Mouse (Mus musculus): ENCODE measurements at regions not wholly inside any gene's neighbourhood (a gene's known extent, or its start where the extent isn't known, plus 50 kb on each side); places are given as distances from the start of the nearest gene placed in this dataset.

DNA sequence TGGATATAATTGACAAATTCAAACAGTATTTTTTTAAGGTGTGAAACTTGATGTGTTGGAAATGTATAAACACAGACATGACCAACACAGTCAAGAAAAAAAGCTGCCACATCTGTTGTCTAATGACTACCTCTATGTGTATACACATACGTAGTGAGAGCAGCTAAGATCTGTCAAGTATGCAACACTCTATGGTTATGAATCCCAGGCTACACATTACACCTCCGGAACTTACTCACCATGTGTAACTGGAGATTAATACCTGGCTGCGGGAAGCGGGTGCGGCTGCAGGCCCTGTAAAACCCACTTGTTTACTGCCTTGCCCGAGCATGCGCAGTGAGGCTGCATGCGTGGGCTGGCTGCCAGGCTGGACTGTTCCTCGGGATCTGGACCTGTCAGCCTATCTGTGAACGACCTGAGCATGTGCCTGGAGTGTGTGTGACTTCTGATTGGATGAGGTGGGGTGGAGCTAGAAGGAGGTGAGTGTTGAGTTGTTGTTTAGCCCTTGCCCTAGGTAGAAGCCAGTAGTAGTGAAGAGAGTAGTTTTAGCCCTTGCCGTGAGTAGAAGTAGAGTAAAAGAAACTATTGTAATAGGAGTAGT, 211.1 kb downstream of the Sp3 start:
- no peak for DNase-seq

DNA sequence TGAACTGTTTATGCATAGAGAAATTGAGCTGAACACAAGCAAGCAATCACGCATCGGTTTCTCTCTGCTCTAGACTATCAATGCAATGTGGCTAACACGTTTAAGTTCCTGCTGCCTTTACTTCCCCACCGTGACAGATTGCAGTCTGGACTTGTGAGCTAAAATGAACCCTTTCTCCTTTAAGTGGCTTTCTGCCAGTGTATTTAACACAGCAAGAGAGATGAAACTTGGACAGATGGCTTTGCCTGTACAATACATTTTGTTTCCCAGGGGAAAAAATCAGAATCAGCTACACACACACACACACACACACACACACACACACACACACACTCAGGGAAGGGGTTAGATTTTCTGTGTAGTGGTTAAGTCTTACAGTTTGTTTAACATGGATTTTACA, 206.8 kb downstream of the Sp3 start:
- DNase-seq, result no peak

DNA sequence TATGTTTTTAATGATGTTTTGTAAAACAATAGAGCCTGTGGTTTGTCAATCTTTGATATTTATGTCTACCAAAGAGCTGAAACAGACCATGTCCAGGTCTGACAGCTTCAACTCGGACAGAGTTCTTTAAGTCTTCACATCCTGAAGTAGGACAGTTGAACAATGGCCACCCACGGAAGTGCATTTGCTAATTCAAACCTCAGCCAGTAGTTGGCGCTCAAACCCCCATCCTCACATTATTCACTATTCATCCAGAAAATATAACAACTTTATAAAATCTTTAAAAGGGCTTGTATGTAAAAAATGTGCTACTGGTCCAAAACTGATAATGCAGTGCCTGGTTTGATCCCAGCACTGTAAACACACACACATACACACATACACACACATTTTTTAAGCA, 202.9 kb downstream of the Sp3 start:
- peak; percentile 27 for DNase-seq

DNA sequence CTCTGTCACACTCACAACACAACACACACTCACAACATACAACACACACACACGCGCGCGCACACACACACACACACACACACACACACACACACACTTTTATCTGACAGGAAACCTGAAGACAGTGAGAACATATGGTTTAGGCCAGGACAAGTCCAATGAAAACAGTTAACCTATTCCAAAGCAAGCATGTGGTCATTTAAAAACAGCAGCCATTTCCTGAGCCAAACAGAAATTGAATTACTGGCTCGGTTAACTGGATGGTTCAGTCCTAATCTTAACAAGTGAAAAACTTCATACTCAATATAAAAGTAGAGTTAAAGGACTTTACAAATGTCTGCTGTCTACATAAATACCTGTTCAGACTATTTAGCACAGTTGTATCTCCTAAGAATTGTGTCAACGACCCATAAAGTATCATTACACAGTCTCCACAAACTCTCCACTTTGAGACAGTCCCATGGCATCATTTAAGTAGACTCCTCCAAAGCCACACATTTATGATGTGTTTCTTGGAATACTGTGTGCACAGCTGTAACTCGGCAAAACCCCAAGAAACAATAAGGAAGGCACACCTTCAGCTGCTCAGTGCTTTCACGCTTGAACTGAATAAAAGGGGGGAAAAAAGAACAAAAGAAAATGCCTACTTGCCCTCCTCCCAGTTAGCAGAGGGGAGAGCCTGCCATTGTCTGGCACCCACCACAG, 202.3 kb downstream of the Sp3 start:
- no peak for DNase-seq

DNA sequence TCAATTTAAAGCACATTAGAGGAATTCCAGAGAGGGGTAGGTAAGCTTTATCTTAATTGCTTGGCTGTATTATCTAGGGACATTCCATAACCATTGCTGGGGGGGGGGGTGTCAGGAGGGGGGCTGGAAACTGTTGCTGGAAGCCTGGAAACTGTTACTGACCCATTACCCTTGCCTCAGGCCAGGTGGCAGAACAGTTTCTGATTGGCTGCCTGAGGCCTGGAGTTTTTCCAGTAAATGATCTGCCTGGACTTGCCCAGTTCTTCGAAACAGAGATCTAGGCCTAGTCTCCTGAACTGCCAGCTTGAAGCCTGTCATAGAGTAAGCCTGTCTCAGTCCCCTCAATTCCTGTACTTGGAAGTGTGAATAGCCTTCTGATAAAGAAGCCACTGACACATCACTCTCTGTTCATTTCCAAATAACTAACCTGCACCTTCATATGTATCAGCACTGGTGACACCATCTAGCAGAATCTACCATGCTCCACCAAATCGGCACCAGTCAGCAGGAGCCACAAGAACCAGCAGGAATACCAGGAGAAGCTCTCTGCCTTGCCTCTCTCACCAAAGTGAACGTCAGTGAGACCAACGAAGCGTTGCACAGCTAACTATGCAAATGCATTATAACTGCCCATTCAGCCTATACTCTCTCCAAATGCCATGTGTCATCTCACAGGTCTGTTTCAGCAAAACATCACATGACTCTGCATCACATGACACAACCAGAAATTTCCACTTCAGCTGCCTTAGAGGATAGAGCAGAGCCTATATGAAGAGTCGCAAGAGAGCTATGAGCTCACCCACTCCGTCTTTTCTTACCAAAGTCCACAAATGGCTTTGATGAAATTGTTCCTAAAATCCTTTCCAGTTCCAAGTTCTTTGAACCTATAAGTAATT, 200.7 kb downstream of the Sp3 start:
- DNase-seq, result no peak

DNA sequence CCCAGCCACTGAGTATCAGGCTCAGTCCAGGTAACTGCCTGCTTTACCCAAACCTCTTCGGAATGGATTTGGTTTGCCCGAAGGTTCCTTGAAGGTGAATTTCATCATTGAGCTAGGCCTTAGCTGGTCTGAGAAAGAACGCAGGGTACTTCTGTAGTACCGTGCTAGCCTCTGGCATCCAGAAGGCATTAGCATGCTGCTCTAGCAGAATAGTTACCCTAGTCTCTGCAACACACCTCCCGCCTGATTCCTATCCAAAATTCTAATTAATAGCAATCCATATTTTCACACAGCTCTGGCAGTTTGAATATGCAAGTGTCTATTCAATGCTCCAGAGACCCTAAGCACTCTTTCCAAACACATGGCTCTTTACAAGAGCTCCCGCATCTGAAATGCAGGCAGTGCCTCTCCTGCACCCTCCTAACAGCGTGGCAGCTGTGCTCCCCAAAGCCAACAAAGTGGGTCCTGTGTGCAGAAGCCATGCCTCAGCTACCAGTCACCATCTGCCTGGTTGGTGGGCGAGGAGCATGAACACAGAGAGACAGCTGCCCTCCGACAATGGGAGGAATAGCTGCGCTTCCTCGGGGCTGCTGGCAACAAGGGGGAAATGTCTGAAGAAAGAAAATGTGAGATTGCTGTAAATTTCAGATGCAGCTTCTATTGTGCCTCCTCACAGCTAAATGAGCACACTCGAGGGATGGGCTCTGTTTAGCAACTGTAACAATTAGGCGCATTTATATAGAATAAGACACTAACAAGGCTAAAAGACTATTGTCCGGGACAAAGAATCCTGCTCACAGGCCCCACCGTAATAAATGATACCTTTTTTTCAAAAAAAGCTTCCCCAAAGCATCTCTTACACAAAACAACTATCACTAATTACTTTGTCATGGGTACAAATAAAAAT, 198.6 kb downstream of the Sp3 start:
- DNase-seq, result no peak

DNA sequence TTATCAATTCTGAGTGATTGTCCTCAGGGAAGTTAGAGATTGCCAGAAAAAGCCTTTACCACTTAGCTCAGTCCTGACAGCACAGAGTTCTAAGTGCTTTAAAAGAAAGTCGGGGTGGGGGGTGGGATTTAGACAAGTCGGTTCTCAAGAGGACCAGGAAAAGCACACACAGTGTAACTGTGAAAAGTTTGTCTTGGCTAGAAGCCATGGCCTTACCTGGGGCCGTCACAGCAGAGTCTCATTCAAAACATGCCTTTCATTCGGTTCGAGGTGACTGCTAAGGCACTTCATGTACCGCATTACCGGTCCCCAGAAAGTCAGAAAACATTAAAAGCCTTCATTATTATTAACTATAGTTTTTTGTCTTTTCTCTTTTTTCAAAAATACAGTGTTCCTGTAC, 197.9 kb downstream of the Sp3 start:
- peak; percentile 28 for DNase-seq

DNA sequence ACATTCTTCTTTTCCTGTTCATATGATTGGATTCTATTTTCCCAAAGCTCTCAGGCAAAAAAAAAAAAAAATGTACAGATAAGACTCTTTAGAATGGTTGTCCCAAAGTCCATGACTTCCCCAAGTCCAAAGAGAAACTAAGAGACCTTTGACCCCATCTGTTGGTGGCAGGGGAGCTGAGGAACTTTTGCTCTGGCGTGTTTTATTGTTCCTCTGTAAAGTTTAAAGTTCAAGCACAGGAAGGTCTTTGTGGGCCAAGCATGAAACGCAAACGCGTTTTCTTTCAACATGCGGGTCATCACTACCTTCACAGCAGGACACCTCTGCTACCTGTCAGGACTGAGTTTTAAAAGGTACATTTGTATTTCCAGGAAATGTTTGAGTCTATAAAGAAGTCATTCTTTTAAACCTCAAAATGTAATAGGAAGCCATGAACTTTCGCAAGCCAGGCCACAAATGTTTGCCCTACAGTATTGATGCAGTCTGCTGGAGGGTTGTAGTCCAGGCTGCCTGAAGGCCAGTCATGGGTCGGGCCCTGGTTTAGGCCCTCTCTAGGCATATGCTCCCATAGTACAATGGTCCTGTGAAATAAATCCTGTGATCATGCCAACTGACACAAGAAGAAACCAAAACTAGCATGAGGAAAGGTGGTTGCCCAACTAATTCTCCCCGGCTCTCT, 194.7 kb downstream of the Sp3 start:
- DNase-seq, result no peak

DNA sequence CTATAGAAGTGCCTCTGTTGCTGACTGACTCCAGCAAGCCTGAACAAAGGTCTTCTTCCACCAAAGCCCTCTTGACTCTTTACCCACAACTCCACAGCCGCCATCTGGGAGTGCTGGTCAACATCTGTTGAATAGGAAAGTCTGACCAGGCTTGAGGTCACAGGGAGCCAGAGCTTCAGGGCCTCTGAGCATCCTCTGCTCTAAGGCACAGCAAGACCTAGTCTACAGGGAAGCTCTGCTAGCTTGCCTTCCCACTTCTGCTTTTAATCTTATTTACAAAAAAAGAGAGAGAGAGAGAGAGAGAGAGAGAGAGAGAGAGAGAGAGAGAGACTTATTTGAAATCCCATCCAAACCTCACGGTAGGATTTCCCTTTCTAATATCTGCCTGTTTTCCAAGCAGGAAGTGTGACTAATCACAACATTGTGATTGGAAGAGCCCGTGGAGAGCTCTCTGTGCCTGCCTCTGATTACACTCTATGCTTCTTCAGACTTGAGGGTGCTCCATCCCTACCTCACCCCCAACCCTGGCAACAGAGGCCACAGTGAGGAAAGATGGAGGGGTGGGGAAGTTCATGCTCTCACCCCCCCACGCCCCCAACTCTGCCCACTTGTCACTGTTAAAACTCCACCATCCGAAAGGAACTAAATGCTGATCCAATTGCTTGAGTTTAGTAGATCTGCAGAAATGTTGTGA, 194.1 kb downstream of the Sp3 start:
- no peak for DNase-seq

DNA sequence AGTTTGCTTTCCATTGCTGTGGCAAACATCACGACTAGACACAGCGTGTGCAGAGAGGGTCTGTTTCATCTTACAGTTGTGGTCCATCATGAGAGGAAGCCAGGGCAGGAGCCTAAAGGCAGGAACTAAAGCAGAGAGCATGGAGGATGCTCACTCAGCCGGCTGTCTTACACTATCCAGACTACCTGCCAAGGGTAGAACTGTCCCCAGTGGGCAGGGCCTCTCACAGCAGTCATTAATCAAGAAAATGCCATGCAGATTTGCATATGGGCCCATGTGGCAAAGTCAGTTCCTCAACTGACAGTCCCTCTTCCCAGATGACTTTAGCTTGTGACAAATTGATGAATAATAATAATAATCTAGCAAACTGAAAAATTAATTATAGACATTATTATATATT, 192.6 kb downstream of the Sp3 start:
- DNase-seq, result no peak

DNA sequence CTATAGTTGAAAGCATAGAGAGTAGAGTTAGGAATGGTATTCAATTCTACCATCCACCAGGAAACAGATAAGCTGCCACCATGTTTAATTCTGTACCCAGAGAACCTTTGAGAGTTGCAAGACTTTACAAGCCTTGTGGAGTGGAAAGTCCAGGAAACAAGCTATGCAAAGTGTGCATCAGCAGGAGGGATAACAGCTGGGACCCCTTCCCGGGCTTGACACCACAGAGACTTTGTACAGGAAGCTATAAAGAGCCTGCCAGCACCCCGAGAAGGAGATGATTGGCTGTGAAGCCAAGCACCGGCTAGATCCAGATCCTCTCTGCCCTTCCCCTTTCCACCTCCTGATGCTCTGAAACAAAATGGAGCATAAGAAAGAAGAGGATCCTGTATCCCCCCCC, 188.8 kb downstream of the Sp3 start:
- DNase-seq, result no peak

DNA sequence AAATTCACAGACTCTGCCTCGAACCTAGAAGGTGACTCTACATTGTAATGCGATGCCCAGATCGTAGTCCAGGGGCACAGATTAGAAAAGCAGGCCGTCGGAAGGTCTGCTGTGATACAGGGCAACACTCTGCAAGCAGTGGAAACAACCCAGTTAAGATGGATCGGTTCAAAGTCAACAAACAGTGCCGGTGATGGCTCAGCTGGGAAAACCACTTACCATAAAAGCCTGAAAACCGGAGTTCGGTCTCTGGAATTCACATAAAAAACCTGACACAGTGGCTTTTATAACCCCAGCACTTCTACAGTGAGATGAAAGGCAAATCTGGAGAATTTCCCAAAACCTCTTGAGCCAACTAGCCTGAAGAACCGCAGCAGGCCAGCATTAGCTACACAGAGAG, 186.8 kb downstream of the Sp3 start:
- no peak for DNase-seq

DNA sequence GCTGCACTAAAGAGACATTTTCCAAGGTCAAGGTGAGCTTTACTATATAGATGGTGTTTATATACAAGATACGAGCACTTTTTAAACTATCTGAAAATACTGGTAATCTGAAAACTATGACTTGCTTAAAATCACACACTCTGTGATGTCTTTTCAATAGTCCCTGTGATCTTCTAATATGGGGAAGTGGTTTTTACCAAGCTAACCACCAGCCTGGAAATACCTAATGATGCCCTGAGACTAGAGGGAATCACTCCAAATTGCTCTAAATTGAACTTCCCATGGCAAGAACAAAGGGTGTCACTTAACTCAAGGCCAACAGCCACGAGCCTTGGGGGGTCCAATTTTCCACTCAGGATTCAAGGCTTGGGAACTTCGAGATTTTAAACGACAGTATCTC, 185.7 kb downstream of the Sp3 start:
- no peak for DNase-seq

DNA sequence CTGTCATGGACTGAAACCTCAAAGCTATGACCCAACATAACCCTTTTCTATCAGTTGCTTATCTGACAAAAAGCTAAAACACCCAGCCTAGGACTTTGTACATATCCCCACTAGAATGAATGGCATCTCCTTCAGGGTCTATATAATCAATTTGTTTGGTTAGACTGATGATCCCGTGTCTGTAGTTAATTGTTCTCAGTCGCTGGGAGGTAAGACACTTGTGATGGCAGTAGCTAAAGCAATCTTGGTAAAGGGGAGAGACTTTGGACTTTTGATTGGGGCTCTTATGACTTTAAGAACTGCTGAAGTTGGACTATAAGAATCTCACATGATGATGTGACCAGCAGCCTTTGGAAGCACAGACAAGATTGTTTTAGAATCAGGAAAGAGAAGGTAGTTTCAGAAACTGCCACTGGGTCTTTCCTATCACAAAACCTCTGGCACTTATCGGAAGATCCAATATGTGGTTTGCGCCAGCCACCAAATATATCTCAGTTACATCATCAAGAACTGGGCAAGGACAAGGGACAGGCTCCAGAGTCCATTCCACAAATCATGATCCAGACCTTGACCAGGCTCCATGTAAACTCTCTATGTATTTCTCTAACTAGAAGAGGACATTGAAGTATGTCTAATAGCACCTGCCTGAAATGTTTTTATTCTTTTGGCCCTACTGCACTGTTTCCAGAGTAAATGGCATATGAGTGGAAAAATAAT, 183.1 kb downstream of the Sp3 start:
- DNase-seq, result no peak

DNA sequence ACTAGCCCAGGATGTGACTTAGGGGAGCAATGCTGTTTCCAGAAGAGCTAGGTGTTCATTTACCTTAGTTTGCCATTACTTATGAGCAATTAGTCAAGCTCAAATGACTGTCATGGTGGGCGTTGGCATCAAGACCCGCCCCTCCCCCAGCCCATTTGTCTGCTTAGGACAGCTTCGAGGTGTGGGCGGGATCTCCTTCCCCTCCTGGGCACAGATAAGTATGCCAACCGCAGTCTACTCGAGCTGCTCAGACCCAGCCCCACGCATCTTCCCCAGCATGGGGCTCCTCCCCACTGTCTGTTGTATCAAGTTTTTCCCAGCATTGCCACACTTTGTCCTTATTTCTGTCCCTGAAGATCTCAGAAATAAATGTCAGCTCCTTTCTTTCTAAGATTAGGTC, 179.6 kb downstream of the Sp3 start:
- no peak for DNase-seq

DNA sequence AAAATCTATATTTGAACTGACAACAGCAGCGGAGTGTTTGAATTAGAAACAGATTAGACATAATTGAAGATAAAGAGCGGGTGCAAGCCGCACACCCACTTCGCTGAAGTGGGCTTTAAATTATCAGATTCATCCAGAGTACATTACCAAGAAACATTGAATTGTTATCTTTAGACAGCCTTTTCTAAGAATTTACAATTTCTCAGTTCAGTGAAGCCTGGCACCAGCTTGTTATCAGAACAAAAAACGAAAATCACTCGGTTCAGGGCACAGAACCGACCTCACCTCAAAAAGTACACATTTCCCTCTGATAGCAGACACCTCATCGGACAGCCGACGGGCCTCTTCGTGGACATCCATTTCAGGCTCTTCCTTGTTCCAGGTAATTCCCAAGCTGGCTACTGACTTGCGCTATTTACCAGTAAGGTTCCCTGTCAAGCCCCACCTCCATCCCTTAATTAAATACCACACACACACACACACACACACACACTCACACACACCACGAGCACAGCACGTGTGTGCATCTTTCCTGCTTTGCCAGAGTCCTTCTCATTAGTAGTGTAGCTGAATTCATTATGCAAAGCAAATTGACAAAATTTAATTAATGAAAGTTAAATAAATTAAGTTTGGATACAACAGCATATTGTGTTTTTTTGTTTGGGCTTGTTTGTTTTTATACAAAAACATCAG, 166.8 kb downstream of the Sp3 start:
- DNase-seq, result no peak

DNA sequence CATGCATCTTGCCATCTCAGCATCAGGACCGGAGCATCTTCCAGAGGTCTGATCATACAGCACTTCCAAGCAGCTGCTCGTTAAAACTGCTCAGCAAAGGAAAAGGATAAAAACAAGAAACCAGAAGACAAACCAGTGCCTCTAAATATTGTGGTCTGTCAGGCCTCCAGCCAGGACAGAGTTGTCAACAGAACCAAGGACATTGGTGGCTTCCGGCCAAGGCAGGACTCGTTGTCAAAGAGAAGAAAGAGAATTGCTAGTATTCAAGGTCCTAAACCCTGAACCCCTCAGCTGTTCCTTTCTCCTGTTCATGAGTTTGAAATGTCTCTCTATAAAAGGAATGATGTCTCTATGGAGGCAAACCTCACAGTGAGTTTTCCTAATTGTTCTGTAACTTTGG, 155.0 kb downstream of the Sp3 start:
- peak; percentile 30 for DNase-seq

DNA sequence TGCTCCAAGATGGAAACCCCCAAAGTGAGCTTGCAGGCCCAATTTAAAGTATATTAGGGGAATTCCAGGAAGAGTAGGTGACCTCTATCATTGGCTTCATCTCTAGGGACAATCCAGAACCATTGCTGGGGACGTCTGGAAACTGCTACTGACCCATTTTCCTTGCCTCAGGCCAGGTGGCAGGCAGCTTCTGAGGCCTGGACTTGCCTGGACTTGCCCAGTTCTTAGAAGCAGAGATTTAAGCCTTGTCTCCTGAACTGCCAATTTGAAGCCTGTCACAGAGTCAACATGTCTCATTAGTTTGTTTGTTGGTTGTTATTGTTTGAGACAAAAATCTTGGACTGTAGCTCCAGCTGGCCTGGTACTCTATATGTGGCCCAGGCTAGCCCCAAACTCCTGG, 151.1 kb downstream of the Sp3 start:
- DNase-seq, result no peak

DNA sequence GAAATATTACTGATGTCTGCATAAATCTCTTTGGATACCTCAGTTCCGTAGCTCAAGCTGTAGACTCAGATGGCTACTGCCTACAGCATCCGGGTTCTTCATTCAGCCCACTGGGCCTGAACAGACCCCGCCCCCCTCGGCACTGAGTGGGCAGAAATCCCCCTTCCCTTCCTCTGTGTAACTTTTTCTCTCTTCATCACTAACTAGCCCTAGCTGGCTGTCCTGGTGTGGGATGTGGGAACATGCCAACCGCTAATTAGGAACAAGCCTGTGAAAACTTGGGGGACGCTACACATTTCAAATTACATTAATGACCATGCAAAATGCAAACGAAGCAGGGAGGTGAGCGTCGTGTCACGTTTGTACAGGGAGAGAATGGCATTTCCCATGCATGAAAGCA, 147.5 kb downstream of the Sp3 start:
- DNase-seq, result no peak

DNA sequence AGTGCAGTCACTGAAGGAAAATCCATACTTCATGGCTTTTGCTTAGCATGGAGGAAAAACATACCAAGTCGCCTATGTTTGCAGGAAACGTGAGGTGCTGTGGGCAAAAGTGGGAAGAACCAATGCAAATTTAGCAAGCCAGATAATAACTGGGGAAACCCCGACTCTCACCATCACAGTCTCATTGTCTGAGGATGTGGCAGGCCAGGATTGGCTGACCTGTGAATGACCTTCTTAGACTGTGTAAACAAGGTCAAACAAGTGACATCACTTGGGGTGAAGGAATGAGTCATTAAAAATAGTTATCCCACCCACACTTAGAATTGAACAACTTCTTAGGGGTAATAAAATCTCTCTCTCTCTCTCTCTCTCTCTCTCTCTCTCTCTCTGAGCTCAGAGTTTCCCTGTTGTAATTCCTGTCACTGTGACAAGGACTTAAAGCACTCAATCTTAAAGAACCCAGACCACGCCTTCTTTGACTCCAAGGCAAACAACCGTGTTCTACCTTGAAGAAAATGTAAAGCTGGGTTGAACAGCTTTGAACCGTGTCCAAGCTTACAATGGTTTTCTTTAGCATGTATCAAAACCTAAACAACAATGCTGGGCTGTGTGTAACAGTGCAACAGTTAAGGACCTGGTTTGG, 142.0 kb downstream of the Sp3 start:
- DNase-seq, result peak; percentile 44
